Mouse (Mus musculus): ENCODE measurements at regions not wholly inside any gene's neighbourhood (a gene's known extent, or its start where the extent isn't known, plus 50 kb on each side); places are given as distances from the start of the nearest gene placed in this dataset.

GRCm38 (mm10) chr13:106700376-106700775 lies 236.4 kb downstream of the Ipo11 start:
- no peaks in the 10 kb centered on the region for H3K36me3 ChIP-seq (ENCODE audit: control insufficient read depth, insufficient read depth, low read length)
- 84% methylated on average over 1 of the region's 1 CpGs for WGBS

GRCm38 (mm10) chr13:106699957-106700356 lies 236.8 kb downstream of the Ipo11 start:
- DNase-seq, result peak; percentile 15
- H3K4me3 ChIP-seq (ENCODE audit: insufficient read depth, low read depth, low read length), result no peak overlapping the region
- no peaks in the 10 kb centered on the region for H3K27me3 ChIP-seq (replicated peaks; ENCODE audit: control insufficient read depth, insufficient read depth, low read length)
- no peaks in the 10 kb centered on the region for H3K36me3 ChIP-seq (ENCODE audit: control insufficient read depth, insufficient read depth, low read length)
- TF ChIP-seq POLR2A (IDR thresholded peaks at IDR 0.05; ENCODE audit: low read depth, low read length), result no peak
- no peak for TF ChIP-seq CTCF (conservative IDR thresholded peaks at IDR 0.05; ENCODE audit: insufficient read depth, insufficient read length, low read depth, low read length)
- WGBS, result 76% methylated on average over 3 of the region's 3 CpGs
- H3K4me1 ChIP-seq (ENCODE audit: control insufficient read depth, insufficient read depth, low read length), result no peaks in the 10 kb centered on the region
- no peak overlapping the region for H3K27ac ChIP-seq (ENCODE audit: insufficient read depth, low read depth, low read length)

More at GRCm38 (mm10) chr13:106700376-106700775, 236.4 kb downstream of the Ipo11 start:
- Histone ChIP-seq H3K4me1 (ENCODE audit: control insufficient read depth, insufficient read depth, low read length) (no peaks in the 10 kb centered on the region), H3K27ac (ENCODE audit: insufficient read depth, low read depth, low read length) (no peak overlapping the region), H3K4me3 (ENCODE audit: insufficient read depth, low read depth, low read length) (no peak overlapping the region), H3K27me3 (replicated peaks; ENCODE audit: control insufficient read depth, insufficient read depth, low read length) (no peaks in the 10 kb centered on the region)
- TF ChIP-seq POLR2A (IDR thresholded peaks at IDR 0.05; ENCODE audit: low read depth, low read length) (no peak), CTCF (conservative IDR thresholded peaks at IDR 0.05; ENCODE audit: insufficient read depth, insufficient read length, low read depth, low read length) (no peak)
- DNase-seq, result no peak

- no peak for DNase-seq
- H3K4me3 ChIP-seq (ENCODE audit: insufficient read depth, low read depth, low read length), result no peak overlapping the region
- no peak overlapping the region for H3K27ac ChIP-seq (ENCODE audit: insufficient read depth, low read depth, low read length)
- no peaks in the 10 kb centered on the region for H3K27me3 ChIP-seq (replicated peaks; ENCODE audit: control insufficient read depth, insufficient read depth, low read length)
- no peaks in the 10 kb centered on the region for H3K4me1 ChIP-seq (ENCODE audit: control insufficient read depth, insufficient read depth, low read length)
- WGBS, result 67% methylated on average over 10 of the region's 10 CpGs
- TF ChIP-seq CTCF (conservative IDR thresholded peaks at IDR 0.05; ENCODE audit: insufficient read depth, insufficient read length, low read depth, low read length), result no peak
- TF ChIP-seq POLR2A (IDR thresholded peaks at IDR 0.05; ENCODE audit: low read depth, low read length), result no peak
- no peaks in the 10 kb centered on the region for H3K36me3 ChIP-seq (ENCODE audit: control insufficient read depth, insufficient read depth, low read length)
Observed at GRCm38 (mm10) chr13:106691787-106692571, 244.8 kb downstream of the Ipo11 start.

- no peak for TF ChIP-seq CTCF (conservative IDR thresholded peaks at IDR 0.05; ENCODE audit: insufficient read depth, insufficient read length, low read depth, low read length)
- no peak for TF ChIP-seq POLR2A (IDR thresholded peaks at IDR 0.05; ENCODE audit: low read depth, low read length)
- Histone ChIP-seq H3K27ac (ENCODE audit: insufficient read depth, low read depth, low read length) (no peak overlapping the region), H3K4me1 (ENCODE audit: control insufficient read depth, insufficient read depth, low read length) (no peaks in the 10 kb centered on the region), H3K4me3 (ENCODE audit: insufficient read depth, low read depth, low read length) (no peak overlapping the region), H3K36me3 (ENCODE audit: control insufficient read depth, insufficient read depth, low read length) (no peaks in the 10 kb centered on the region), H3K27me3 (replicated peaks; ENCODE audit: control insufficient read depth, insufficient read depth, low read length) (no peaks in the 10 kb centered on the region)
- no peak for DNase-seq
- 68% methylated on average over 3 of the region's 3 CpGs for WGBS
Observed at GRCm38 (mm10) chr13:106690125-106690524, 246.6 kb downstream of the Ipo11 start.

- H3K27ac ChIP-seq (ENCODE audit: insufficient read depth, low read depth, low read length), result no peak overlapping the region
- no peaks in the 10 kb centered on the region for H3K4me1 ChIP-seq (ENCODE audit: control insufficient read depth, insufficient read depth, low read length)
- DNase-seq, result no peak
Observed at GRCm38 (mm10) chr13:106689618-106690017, 247.1 kb downstream of the Ipo11 start.

GRCm38 (mm10) chr13:106689051-106689450 lies 247.7 kb downstream of the Ipo11 start:
- Histone ChIP-seq H3K27ac (ENCODE audit: insufficient read depth, low read depth, low read length) (no peak overlapping the region), H3K4me3 (ENCODE audit: insufficient read depth, low read depth, low read length) (no peak overlapping the region), H3K36me3 (ENCODE audit: control insufficient read depth, insufficient read depth, low read length) (no peaks in the 10 kb centered on the region), H3K27me3 (replicated peaks; ENCODE audit: control insufficient read depth, insufficient read depth, low read length) (no peaks in the 10 kb centered on the region), H3K4me1 (ENCODE audit: control insufficient read depth, insufficient read depth, low read length) (no peaks in the 10 kb centered on the region)
- no peak for DNase-seq
- WGBS, result 87% methylated on average over 8 of the region's 8 CpGs
- no peak for TF ChIP-seq CTCF (conservative IDR thresholded peaks at IDR 0.05; ENCODE audit: insufficient read depth, insufficient read length, low read depth, low read length)
- TF ChIP-seq POLR2A (IDR thresholded peaks at IDR 0.05; ENCODE audit: low read depth, low read length), result no peak

More at GRCm38 (mm10) chr13:106689618-106690017, 247.1 kb downstream of the Ipo11 start:
- 55% methylated on average over 2 of the region's 2 CpGs for WGBS
- Histone ChIP-seq H3K36me3 (ENCODE audit: control insufficient read depth, insufficient read depth, low read length) (no peaks in the 10 kb centered on the region), H3K4me3 (ENCODE audit: insufficient read depth, low read depth, low read length) (no peak overlapping the region), H3K27me3 (replicated peaks; ENCODE audit: control insufficient read depth, insufficient read depth, low read length) (no peaks in the 10 kb centered on the region)
- no peak for TF ChIP-seq CTCF (conservative IDR thresholded peaks at IDR 0.05; ENCODE audit: insufficient read depth, insufficient read length, low read depth, low read length)

- H3K27me3 ChIP-seq (replicated peaks; ENCODE audit: control insufficient read depth, insufficient read depth, low read length), result no peaks in the 10 kb centered on the region
- TF ChIP-seq CTCF (conservative IDR thresholded peaks at IDR 0.05; ENCODE audit: insufficient read depth, insufficient read length, low read depth, low read length), result no peak
- DNase-seq, result no peak
- H3K4me3 ChIP-seq (ENCODE audit: insufficient read depth, low read depth, low read length), result no peak overlapping the region
- 89% methylated on average over 5 of the region's 5 CpGs for WGBS
- no peak overlapping the region for H3K27ac ChIP-seq (ENCODE audit: insufficient read depth, low read depth, low read length)
- H3K36me3 ChIP-seq (ENCODE audit: control insufficient read depth, insufficient read depth, low read length), result no peaks in the 10 kb centered on the region
- no peaks in the 10 kb centered on the region for H3K4me1 ChIP-seq (ENCODE audit: control insufficient read depth, insufficient read depth, low read length)
Observed at GRCm38 (mm10) chr13:106669665-106670064, 267.1 kb downstream of the Ipo11 start.
